Mouse (Mus musculus): ENCODE measurements around the gene Spic.

Gene Spic

GRCm38 (mm10) chr10:88631330-88631953 is 53.4 kb downstream of the Spic start:
- no peak for DNase-seq

DNA sequence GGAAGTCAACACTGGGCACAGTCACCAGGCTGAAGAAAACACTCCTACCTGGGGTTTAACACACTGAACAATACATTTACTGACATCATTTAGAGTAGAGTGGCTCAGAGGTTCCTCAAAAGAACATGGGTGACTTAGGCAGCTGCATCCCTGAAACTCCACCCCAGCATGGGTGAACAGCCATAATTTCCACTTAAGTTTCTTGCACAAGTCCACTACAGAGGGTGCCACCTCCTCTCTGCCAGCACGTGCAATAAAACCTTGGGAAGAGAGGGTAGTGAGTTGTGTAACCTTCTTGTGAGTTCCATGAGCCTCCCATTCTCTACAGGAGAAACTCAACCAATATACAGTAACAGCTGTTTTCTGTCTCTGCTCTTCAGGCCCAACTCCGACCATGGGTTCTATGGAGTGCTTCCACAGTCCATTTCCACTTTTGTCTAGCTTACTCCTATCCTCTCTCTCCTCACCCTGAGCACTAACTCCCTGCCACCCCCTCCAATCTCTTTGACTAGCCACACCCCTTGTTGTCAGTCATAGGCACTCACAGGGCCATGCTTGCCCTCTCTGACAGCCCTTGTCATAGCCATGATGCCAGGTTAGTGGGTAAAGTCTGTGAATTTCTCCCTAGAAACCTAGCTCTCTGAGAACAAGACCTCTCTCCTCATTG is 54.0 kb downstream of the Spic start:
- no peak for DNase-seq

DNA sequence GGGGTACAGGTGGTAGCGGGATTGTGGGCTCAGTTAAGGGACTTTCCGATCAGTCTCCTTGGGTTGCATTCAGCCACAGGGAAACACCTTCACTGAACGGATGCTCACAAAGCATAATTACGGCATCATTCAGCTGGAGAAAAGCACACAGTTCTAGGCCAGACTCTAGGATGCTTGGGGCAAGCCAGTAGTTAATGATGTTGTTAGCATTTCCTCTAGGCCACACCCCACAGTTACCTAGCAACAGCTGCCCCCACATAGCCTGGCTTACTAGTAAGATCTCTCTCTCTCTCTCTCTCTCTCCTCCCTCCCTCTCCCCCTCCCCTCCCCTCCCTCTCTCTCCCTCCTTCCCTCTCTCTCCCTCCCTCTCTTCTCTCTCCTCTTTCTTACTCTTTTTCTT is 57.8 kb downstream of the Spic start:
- DNase-seq: no peak

GRCm38 (mm10) chr10:88626176-88626575 is 58.6 kb downstream of the Spic start:
- no peak for DNase-seq

All from right cerebral cortex, postnatal 25 days (tissue).